Mouse (Mus musculus) kidney, adult 2 months (tissue): ENCODE measurements around the gene Gm28048. TPM values are rescaled to one million over a fixed set of nuclear protein-coding genes. Genes with fewer than 3 reads are reported as not detected.

Source experiments
- DNase-seq: peaks from one replicate; pipeline ENCODE4 v3.0.0; 2021
- H3K27ac ChIP-seq: fragments of 200-500 bp; 2 replicates; pipeline ENCODE4 v1.5.1; 2012; ENCODE audit warnings: low read depth, low read length, control low read depth, inconsistent platforms; ENCODE audit not compliant: insufficient read depth
- H3K27me3 ChIP-seq: fragments of 200-500 bp; replicated peaks from 2 replicates; pipeline ENCODE4 v1.6.1; 2012; ENCODE audit warnings: mild to moderate bottlenecking, moderate library complexity, low read length, inconsistent platforms; ENCODE audit not compliant: control insufficient read depth, insufficient read depth
- H3K36me3 ChIP-seq: fragments of 200-500 bp; 2 replicates; pipeline ENCODE4 v1.6.1; 2012; ENCODE audit warnings: mild to moderate bottlenecking, moderate library complexity, low read length, inconsistent platforms; ENCODE audit not compliant: control insufficient read depth, insufficient read depth
- H3K4me1 ChIP-seq: fragments of 200-500 bp; 2 replicates; pipeline ENCODE4 v1.6.1; 2011; ENCODE audit warnings: low read length; ENCODE audit not compliant: control insufficient read depth, insufficient read depth
- H3K4me3 ChIP-seq: fragments of 200-500 bp; 2 replicates; pipeline ENCODE4 v1.5.1; 2011; ENCODE audit warnings: mild to moderate bottlenecking, low read depth, low read length, control low read depth; ENCODE audit not compliant: insufficient read depth
- CTCF ChIP-seq: fragments of 200-500 bp; conservative IDR thresholded peaks from 2 replicates; pipeline ENCODE4 v1.5.1; 2011; ENCODE audit warnings: low read depth, mild to moderate bottlenecking, control low read depth, low read length, moderate library complexity, mixed read lengths; ENCODE audit not compliant: insufficient read depth, insufficient read length
- POLR2A ChIP-seq: fragments of 200-500 bp; IDR thresholded peaks from one replicate; pipeline ENCODE4 v1.6.1; 2011; ENCODE audit warnings: low read depth, low read length, control low read depth
- WGBS: fragments of 180-500 bp; shearing (Covaris S2); methylation state at CpG from one replicate; pipeline ENCODE4 v1.1.7; 2018; 5-methylcytosine and 5-hydroxymethylcytosine counted together
- polyA plus RNA-seq: library from polyadenylated mRNA; depleted of rRNA; stranded (reverse); fragments of >200 nt; gene quantifications from 2 replicates; pipeline ENCODE4 v1.2.3, GENCODE M21; 2012

Gm28048 gene
- polyA plus RNA-seq, 1 experiment, result 1.7 TPM

GRCm38 (mm10) chr11:22928586-22929169 is 53.2 kb downstream of the Gm28048 start:
- Histone ChIP-seq H3K27ac (no peak overlapping the region), H3K4me3 (no peak overlapping the region), H3K4me1 (peaks cover 9% of the 10 kb centered on the region; the same call in 1 of the 2 replicates), H3K36me3 (no peaks in the 10 kb centered on the region), H3K27me3 (no peaks in the 10 kb centered on the region)
- DNase-seq, result peak; percentile 13
- TF ChIP-seq POLR2A (no peak), CTCF (no peak)
- WGBS, result 55% methylated on average over 8 of the region's 8 CpGs

DNA sequence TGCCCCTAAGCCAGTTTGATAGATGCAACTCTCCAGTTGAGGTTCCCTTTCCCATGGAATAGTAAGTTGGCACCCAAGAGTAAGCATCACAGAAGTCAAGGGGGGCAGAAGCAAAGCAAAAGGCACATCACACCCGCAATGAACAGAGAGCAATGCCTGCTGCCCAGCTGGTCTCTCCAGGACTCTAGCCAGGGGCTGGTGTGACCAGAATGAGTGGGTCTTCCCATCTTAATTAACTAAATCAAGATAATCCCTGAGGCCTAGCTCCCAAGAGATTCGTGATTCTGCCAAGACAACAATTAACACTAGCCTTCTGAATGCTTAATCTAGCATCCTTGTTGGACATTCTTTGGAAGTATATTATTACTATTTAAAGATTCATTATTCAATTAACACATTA is 58.3 kb downstream of the Gm28048 start:
- H3K4me3 ChIP-seq, result no peak overlapping the region
- H3K27me3 ChIP-seq, result no peaks in the 10 kb centered on the region
- TF ChIP-seq CTCF (no peak), POLR2A (no peak)
- peaks cover 16% of the 10 kb centered on the region; the same call in 1 of the 2 replicates for H3K4me1 ChIP-seq
- DNase-seq, result no peak
- H3K36me3 ChIP-seq, result no peaks in the 10 kb centered on the region
- WGBS, result 80% methylated on average over 2 of the region's 2 CpGs
- no peak overlapping the region for H3K27ac ChIP-seq

- 74% methylated on average over 2 of the region's 2 CpGs for WGBS
- H3K27ac ChIP-seq, result no peak overlapping the region
- DNase-seq, result peak; percentile 57
These were observed 59.3 kb downstream of the Gm28048 start for GRCm38 (mm10) chr11:22922546-22922945.

GRCm38 (mm10) chr11:22919336-22919735 is 62.6 kb downstream of the Gm28048 start:
- no peak for DNase-seq
- Histone ChIP-seq H3K27me3 (no peaks in the 10 kb centered on the region), H3K4me1 (peaks cover 11% of the 10 kb centered on the region; the same call in 1 of the 2 replicates), H3K36me3 (no peaks in the 10 kb centered on the region), H3K4me3 (no peak overlapping the region), H3K27ac (no peak overlapping the region)
- WGBS, result 65% methylated on average over 2 of the region's 2 CpGs
- TF ChIP-seq POLR2A (no peak), CTCF (no peak)

More at GRCm38 (mm10) chr11:22922546-22922945, 59.3 kb downstream of the Gm28048 start:
- peaks cover 16% of the 10 kb centered on the region; the same call in 1 of the 2 replicates for H3K4me1 ChIP-seq
- TF ChIP-seq CTCF (no peak), POLR2A (no peak)
- no peaks in the 10 kb centered on the region for H3K36me3 ChIP-seq
- H3K27me3 ChIP-seq, result no peaks in the 10 kb centered on the region
- no peak overlapping the region for H3K4me3 ChIP-seq

DNA sequence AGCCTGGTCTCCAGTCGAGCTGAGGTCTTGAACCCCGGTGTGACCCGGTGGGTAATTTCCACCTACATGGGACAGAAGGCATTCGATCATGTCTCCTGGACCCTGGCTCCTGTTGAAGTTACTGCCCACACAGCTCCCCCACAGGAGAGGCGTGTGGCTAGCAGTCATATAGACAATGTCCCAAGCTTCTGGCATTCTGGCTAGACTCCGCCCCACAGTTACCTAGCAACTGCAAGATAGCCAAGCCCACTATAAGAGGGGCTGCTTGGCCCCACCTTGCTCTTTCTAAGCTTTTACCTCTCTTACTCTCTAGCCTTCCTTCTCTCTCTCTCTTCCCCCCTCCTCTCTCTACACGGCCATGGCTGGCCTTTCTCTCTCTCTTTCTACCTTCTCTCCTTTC is 64.1 kb downstream of the Gm28048 start:
- H3K27ac ChIP-seq, result no peak overlapping the region
- no peak for TF ChIP-seq POLR2A
- TF ChIP-seq CTCF, result no peak
- no peak for DNase-seq
- no peaks in the 10 kb centered on the region for H3K27me3 ChIP-seq
- no peaks in the 10 kb centered on the region for H3K36me3 ChIP-seq
- no peak overlapping the region for H3K4me3 ChIP-seq
- peaks cover 5% of the 10 kb centered on the region; the same call in 1 of the 2 replicates for H3K4me1 ChIP-seq
- WGBS, result 96% methylated on average over 7 of the region's 7 CpGs

GRCm38 (mm10) chr11:22913744-22914143 is 68.1 kb downstream of the Gm28048 start:
- TF ChIP-seq POLR2A (no peak), CTCF (no peak)
- Histone ChIP-seq H3K36me3 (no peaks in the 10 kb centered on the region), H3K4me1 (no peaks in the 10 kb centered on the region), H3K27ac (no peak overlapping the region), H3K27me3 (no peaks in the 10 kb centered on the region), H3K4me3 (no peak overlapping the region)
- no peak for DNase-seq
- WGBS, result 91% methylated on average over 4 of the region's 4 CpGs

GRCm38 (mm10) chr11:22911831-22912230 is 70.1 kb downstream of the Gm28048 start:
- no peak for TF ChIP-seq CTCF
- TF ChIP-seq POLR2A, result no peak
- WGBS, result 95% methylated on average over 7 of the region's 7 CpGs
- Histone ChIP-seq H3K36me3 (no peaks in the 10 kb centered on the region), H3K27ac (no peak overlapping the region), H3K27me3 (no peaks in the 10 kb centered on the region), H3K4me1 (no peaks in the 10 kb centered on the region), H3K4me3 (no peak overlapping the region)
- DNase-seq, result no peak
